Mouse (Mus musculus) erythroblast, embryonic 14.5 days (primary cell): ENCODE results near the gene Vasn. TPM values are rescaled to one million over a fixed set of nuclear protein-coding genes. Genes with fewer than 3 reads are reported as not detected.

ENCODE experiments used
- H3K27me3 ChIP-seq: 2 replicates; pipeline ENCODE4 v1.6.1; 2012; ENCODE audit warnings: inconsistent platforms; ENCODE audit not compliant: control insufficient read depth
- H3K36me3 ChIP-seq: 2 replicates; pipeline ENCODE4 v1.6.1; 2012; ENCODE audit warnings: mild to moderate bottlenecking, inconsistent platforms; ENCODE audit not compliant: control insufficient read depth
- H3K4me1 ChIP-seq: 2 replicates; pipeline ENCODE4 v1.6.1; 2012; ENCODE audit warnings: inconsistent platforms; ENCODE audit not compliant: control insufficient read depth
- H3K4me3 ChIP-seq: replicated peaks from 2 replicates; pipeline ENCODE3; 2012; ENCODE audit warnings: moderate library complexity, mild to moderate bottlenecking, inconsistent platforms
- H3K9me3 ChIP-seq: 2 replicates; pipeline ENCODE4 v1.6.1; 2012; ENCODE audit warnings: low read length, inconsistent platforms, mixed read lengths; ENCODE audit not compliant: control insufficient read depth
- GATA1 ChIP-seq: IDR thresholded peaks from 2 replicates; pipeline ENCODE4 v1.6.1; 2012; ENCODE audit warnings: low read length, inconsistent platforms, mixed read lengths
- TAL1 ChIP-seq: IDR thresholded peaks from 3 replicates; pipeline ENCODE4 v1.6.1; 2012; ENCODE audit warnings: low read length, inconsistent platforms, mixed read lengths
- polyA plus RNA-seq: library from polyadenylated mRNA; stranded (reverse); fragments of >175 nt; gene quantifications from 2 replicates; pipeline ENCODE4 v1.2.3, GENCODE M21; 2012

The Vasn gene
- polyA plus RNA-seq, 1 experiment, result 0.01 TPM

DNA sequence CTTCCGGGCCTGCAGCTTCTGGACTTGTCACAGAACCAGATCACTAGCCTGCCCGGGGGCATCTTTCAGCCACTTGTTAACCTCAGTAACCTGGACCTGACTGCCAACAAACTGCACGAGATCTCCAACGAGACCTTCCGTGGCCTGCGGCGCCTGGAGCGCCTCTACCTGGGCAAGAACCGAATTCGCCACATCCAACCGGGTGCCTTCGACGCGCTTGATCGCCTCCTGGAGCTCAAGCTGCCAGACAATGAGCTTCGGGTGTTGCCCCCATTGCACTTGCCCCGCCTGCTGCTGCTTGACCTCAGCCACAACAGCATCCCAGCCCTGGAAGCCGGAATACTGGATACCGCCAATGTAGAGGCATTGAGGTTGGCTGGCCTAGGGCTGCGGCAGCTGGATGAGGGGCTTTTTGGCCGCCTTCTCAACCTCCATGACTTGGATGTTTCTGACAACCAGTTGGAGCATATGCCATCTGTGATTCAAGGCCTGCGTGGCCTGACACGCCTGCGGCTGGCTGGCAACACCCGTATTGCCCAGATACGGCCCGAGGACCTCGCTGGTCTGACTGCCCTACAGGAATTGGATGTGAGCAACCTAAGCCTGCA, 8.8 kb downstream of the Vasn start:
- H3K36me3 ChIP-seq, result peaks cover 57% of the 10 kb centered on the region
- no peaks in the 10 kb centered on the region for H3K9me3 ChIP-seq
- no peaks in the 10 kb centered on the region for H3K27me3 ChIP-seq
- no peaks in the 10 kb centered on the region for H3K4me1 ChIP-seq
- H3K4me3 ChIP-seq, result no peak overlapping the region
- no peak for TF ChIP-seq GATA1

- TF ChIP-seq GATA1 (no peak), TAL1 (no peak)
- no peaks in the 10 kb centered on the region for H3K9me3 ChIP-seq
- no peak overlapping the region for H3K4me3 ChIP-seq
- H3K27me3 ChIP-seq, result no peaks in the 10 kb centered on the region
- H3K36me3 ChIP-seq, result peaks cover 52% of the 10 kb centered on the region
- no peaks in the 10 kb centered on the region for H3K4me1 ChIP-seq
Measured at GRCm38 (mm10) chr16:4649211-4649610, 9.5 kb downstream of the Vasn start.

DNA sequence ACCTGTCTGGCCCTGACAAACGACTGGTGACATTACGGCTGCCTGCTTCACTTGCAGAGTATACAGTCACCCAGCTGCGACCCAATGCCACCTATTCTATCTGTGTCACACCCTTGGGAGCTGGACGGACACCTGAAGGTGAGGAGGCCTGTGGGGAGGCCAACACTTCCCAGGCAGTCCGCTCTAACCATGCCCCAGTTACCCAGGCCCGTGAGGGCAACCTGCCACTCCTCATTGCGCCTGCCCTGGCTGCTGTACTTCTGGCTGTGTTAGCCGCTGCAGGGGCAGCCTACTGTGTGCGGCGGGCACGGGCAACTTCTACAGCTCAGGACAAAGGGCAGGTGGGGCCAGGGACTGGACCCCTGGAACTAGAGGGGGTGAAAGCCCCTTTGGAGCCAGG, 10.0 kb downstream of the Vasn start:
- Histone ChIP-seq H3K27me3 (no peaks in the 10 kb centered on the region), H3K4me1 (no peaks in the 10 kb centered on the region), H3K9me3 (no peaks in the 10 kb centered on the region), H3K4me3 (no peak overlapping the region), H3K36me3 (peaks cover 54% of the 10 kb centered on the region)
- TF ChIP-seq TAL1 (no peak), GATA1 (no peak)

DNA sequence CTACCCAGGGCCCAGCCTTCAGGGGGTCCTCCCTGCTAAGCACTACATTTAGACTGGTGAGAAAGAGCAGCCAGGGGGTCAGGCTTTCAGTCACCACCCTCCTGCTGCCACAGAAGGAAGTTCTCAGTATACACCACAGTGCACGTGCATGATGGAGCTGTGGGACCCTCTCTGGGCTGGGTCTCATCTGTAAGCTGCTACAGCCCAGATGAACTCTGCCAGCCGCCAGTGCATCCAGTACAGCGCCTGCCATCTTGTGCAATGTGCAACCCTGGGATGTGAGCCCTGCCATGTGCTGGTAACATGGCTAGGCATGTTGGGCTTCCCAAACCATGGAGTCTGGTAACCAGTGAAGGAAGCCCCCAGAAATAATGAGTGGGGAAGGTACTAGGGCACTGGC, 10.4 kb downstream of the Vasn start:
- TF ChIP-seq TAL1 (no peak), GATA1 (no peak)
- H3K36me3 ChIP-seq, result peaks cover 57% of the 10 kb centered on the region

DNA sequence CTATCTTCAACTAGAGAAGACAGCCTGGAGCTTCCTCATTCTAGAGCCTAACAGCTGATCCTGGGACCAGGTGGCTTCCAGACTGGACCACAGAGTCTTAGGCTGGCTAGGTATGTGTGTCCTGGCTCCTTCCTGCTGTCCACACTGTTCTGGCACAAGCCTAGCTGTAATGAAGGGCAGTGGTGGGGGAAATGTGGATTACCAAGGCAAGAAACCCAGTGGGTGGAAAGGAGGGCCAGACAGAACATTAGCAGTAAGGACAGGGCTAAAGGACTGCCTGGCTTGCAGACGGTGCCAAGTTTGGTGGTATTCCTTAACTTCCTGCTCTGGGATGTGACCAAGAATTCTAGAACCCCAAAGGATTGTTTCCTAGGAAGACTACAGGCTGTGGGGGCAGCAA, 11.3 kb downstream of the Vasn start:
- TF ChIP-seq GATA1, result no peak
- no peak overlapping the region for H3K4me3 ChIP-seq
- H3K4me1 ChIP-seq, result no peaks in the 10 kb centered on the region; the same call in 1 of the 2 replicates
- no peaks in the 10 kb centered on the region for H3K27me3 ChIP-seq
- no peaks in the 10 kb centered on the region for H3K9me3 ChIP-seq
- H3K36me3 ChIP-seq, result peaks cover 63% of the 10 kb centered on the region

More for the DNA sequence above, 10.4 kb downstream of the Vasn start:
- Histone ChIP-seq H3K4me3 (no peak overlapping the region), H3K9me3 (no peaks in the 10 kb centered on the region), H3K27me3 (no peaks in the 10 kb centered on the region), H3K4me1 (no peaks in the 10 kb centered on the region)

DNA sequence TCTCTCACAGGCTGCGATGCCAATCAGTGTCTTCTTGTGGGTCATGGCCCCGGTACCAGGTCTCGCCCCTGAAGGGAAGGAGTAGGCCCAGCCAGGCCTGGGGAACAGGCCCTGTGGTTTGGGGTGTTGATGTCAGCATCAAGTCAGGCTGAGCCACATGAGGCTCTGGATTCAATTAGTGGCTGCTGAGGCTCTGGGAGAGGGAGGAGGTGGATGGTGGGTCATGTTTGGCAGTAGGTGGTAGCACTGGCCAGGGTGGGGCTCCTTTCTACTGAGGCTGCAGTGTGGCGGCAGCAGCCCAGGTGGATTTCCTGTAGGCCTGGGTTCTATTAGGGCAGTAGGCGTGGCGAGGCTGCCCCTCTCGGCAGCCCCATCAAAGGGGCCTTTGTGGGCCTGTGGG, 11.9 kb downstream of the Vasn start:
- Histone ChIP-seq H3K36me3 (peaks cover 63% of the 10 kb centered on the region), H3K27me3 (no peaks in the 10 kb centered on the region), H3K4me3 (no peak overlapping the region), H3K9me3 (no peaks in the 10 kb centered on the region), H3K4me1 (no peaks in the 10 kb centered on the region; the same call in 1 of the 2 replicates)
- TF ChIP-seq TAL1 (no peak), GATA1 (no peak)

GRCm38 (mm10) chr16:4652707-4653416, 13.1 kb downstream of the Vasn start:
- TF ChIP-seq TAL1 (no peak), GATA1 (no peak)
- no peak overlapping the region for H3K4me3 ChIP-seq
- no peaks in the 10 kb centered on the region; the same call in 1 of the 2 replicates for H3K4me1 ChIP-seq
- no peaks in the 10 kb centered on the region for H3K9me3 ChIP-seq
- H3K27me3 ChIP-seq, result no peaks in the 10 kb centered on the region
- peaks cover 57% of the 10 kb centered on the region for H3K36me3 ChIP-seq

GRCm38 (mm10) chr16:4654706-4655105, 15.0 kb downstream of the Vasn start:
- Histone ChIP-seq H3K9me3 (no peaks in the 10 kb centered on the region), H3K4me1 (no peaks in the 10 kb centered on the region; the same call in 1 of the 2 replicates), H3K36me3 (peaks cover 43% of the 10 kb centered on the region), H3K27me3 (no peaks in the 10 kb centered on the region), H3K4me3 (no peak overlapping the region)
- TF ChIP-seq TAL1, result no peak
- TF ChIP-seq GATA1, result no peak

GRCm38 (mm10) chr16:4655251-4655734, 15.6 kb downstream of the Vasn start:
- Histone ChIP-seq H3K27me3 (no peaks in the 10 kb centered on the region), H3K36me3 (peaks cover 37% of the 10 kb centered on the region), H3K4me1 (no peaks in the 10 kb centered on the region; the same call in 1 of the 2 replicates), H3K4me3 (no peak overlapping the region), H3K9me3 (no peaks in the 10 kb centered on the region)
- no peak for TF ChIP-seq GATA1
- no peak for TF ChIP-seq TAL1
